Mouse (Mus musculus) adrenal gland, adult 18-20 months (tissue): Measurements from ENCODE around the gene Xpr1. TPM values are rescaled to one million over a fixed set of nuclear protein-coding genes. Genes with fewer than 3 reads are reported as not detected.

ENCODE experiments used
- DNase-seq, 2 experiments: peaks; one replicate each; pipeline ENCODE4 v3.0.0; 2021 to 2022; ENCODE audit warnings: low spot score in 2 of 2
- long read RNA-seq, 2 experiments: library from polyadenylated mRNA; stranded (forward); transcript quantifications; one replicate each; pipeline ENCODE4 v2.0.0; 2021
- total RNA-seq, 2 experiments: library from RNA; stranded (reverse); gene quantifications; 1 replicate in 1 of 2; 2 replicates in 1 of 2; pipeline ENCODE4 v1.2.3; 2021

Xpr1 gene
- total RNA-seq, result 10 to 100 TPM; 31.6 to 43.2 TPM
- long read RNA-seq, experiment 1, result 0 reads
- long read RNA-seq, experiment 2, partial matches to known transcripts, result 1 of 3 reads
- long read RNA-seq, experiment 2, other reads (novel, unspliced or antisense), result 1 of 3 reads

DNA sequence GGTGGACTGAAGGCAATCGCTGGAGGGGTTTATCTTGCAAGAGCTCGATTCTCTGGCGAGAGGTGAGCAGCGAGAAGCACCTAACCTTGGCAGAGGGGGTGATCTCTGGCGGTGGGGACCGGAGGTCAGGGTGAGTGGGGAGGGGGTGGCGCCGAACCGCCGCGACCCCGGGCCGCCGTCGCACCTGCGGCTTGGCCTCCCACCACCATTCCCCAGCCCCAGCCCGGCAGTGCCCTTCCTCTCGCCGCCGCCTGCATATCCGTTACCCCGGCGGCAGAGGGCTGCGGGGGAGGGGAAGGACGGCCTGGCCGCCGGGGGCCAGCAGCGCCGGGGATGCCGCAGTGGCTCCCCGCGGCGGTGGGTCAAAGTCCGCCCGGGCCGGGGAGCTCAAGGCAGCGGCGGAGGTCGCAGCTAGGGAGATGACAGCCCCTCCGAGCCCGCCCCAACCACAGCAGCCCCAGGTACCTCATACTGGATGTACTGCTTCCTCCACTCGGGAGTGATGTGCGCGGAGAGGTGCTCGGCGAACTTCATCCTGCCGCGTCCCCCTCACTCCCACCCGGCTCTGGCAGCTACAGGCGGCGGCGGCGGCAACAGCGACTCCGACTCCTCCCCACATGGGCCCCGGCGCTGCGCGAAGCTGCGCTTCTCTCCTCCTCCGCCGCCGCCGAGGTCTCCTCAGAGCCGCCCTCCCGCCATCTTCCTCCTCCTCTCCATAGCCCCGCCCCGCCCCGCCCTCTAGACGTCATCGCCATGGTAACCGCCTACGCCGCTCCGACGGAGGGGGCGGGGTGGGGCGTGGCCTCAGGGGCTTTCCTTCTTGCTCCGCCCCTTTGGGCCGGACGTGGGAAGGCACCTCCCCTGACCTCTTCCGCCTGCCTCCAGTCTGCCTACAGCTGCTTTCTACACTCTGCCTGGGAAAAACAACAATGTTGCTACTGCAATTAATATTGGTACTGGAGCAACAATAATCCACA, at the start of gene Xpr1:
Gene Xpr1, minus strand, starts transcription at position 715 of the 977 bp plus-strand sequence.
- DNase-seq, result peak; percentile 95 to 96

DNA sequence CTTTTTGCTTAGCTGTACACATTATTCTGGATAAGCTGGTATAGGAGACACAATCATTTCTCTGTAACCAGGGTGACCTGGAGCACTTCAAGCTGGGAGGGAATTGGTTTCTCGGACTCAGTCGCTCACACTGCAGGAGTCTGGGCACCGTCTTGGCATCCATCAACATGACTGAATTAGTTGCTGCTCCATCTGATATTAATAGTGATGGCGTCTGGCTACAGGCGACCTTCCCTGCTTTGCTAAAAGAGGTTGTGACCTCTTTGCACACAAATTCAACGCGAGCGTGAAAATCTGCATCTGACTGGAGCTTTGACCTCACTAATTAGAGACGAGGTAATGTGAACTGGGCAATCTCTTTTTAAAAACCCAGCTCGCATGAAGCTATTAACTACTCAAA, 46.2 kb upstream of the Xpr1 start:
- no peak for DNase-seq

DNA sequence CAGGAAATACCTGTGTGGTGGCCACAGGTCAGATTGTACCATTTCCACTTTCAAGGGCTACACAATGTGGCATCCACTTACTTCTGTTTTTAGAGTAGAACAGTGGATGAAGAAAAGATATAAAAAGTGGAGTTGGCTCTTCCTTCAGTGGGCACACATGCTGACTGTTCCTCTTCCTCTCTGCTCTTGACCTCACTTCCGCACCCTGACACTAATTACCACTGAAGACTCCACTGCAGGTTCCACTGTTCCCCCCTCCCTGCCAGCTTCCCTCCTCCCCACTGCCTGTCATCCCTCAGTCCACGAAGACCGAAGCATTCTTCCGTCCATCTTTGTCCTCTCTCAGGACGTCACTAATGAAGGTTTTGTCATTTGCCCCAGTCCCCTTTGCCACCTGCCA, 45.4 kb upstream of the Xpr1 start:
- DNase-seq, result no peak

DNA sequence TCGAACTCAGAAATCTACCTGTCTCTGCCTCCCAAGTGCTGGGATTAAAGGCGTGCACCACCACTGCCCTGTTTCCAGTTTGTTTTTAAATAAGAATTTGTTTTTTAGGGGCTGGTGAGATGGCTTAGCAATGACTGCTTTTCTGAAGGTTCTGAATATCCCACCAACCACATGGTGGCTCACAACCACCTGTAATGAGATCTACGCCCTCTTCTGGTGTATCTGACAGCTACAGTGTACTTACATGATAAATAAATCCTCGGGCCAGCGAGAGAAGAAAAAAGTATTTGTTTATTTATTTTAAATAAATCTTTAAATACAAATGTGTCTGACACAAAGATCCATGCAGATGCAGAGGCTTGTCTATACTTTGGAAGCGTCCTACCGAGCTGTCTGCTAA, 40.3 kb upstream of the Xpr1 start:
- no peak for DNase-seq

DNA sequence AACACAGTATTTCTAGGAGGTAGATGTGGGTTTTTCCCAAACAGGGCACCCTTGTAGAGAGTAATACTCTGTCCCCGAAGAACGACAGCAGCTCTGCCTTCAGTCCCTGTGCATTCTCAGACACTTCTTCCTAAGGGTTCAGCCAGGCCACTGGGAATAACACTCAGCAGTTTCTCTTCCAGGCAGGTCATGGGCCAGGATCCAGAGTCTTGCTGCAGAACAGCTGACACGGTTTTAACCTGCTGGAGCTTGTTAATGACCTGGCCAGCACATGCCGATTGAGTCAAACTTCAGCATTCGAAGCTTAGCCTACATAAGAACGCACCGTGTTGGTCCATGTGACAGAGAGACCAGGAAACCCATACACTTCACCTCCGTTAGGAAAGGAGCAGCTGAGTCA, 36.0 kb upstream of the Xpr1 start:
- no peak for DNase-seq

DNA sequence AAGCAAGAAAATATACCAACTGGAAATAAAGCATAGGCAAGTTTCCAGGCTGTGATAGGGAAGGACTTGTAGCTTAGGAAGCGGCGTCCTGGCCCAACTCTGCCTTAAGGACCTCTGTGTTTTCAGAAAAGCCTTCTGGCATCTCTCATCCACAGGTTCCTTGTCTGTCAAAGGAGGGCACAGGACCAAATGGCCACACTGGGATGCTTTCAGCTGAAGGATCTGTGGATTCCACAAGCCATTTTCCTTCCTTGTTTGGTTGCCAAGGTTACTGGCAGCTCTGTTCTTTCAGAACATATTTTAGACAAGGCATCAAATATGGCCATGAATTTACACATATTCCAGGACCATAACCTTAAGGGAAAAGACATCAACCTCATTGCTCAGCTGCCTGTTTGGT, 31.7 kb upstream of the Xpr1 start:
- no peak for DNase-seq

DNA sequence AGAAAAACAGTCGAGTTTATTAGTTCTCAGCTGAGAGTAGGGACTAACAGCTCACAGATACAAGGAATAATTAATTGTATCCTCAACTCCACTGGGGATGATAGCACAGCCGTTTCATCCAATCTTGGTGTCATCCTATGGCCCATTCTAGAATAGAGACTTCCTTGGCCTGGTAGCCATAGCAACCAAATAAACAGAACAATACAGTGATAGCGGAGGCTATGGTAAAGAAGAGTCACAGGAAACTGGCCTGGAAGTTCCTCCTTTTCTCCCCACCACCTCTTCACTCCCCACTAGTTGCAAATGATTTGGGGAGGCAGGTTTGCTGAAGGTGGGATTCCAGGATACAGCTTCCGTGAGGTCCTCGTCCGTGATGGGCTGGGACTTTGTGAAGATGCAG, 30.1 kb upstream of the Xpr1 start:
- DNase-seq, result no peak

DNA sequence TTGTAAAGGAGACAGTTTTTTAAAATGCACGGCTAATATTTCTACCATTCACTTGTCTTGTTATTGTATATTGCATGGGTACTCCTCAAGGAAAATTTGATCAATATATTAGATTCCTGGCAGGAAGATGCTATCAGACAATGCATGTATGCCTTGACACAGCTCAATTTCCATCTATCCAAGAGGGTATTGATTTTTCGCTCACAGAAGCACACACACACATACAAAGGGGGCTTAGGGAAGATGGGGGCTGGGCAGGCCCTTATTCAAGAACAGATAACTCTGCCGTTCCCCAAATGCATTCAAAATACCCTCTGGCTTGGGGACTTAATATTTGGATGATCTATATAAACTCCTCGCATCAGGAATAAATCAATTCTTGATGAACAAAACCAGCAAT, 25.9 kb upstream of the Xpr1 start:
- no peak for DNase-seq

DNA sequence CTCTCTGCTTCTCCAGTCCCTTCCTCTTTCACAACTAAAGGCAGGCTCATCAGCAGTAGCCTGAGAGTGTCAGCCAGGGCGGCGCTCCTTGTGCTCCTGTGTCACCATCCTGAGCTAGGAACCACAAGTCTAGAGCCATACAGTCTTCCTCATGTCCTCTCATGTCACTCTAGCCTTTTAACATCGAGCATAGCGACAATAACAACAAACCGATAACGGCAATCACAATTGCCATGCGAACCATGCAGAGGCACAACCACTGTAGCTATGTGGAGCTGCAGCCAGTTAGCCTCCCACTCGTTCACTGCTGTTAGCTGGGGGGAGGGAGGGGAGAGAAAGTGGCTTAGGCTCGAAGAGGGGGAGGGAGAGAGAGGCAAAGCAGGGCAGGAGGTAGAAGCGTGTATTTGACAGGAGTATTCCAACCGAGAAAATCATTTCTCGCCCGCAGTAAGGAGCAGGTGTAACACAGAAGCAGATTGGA, 25.3 kb upstream of the Xpr1 start:
- DNase-seq, result no peak

DNA sequence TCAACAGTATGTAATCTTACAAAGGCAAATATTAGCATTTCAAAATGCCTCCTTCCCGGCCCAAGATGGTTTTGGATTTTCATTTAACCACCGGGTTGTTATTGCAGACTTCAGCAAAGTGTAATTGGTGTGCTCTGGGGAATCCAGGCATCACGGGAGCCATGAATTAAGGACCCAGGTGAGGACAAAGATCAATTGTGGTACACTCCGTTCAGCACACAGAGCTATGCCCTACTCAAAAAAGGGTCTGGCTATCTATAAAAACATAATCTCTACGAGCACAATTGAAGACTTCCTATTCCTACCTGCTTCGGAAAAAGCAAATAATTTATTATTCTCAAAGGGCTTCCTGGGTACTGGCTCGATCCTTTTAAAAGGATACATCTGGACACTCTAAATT, 22.3 kb upstream of the Xpr1 start:
- no peak for DNase-seq

DNA sequence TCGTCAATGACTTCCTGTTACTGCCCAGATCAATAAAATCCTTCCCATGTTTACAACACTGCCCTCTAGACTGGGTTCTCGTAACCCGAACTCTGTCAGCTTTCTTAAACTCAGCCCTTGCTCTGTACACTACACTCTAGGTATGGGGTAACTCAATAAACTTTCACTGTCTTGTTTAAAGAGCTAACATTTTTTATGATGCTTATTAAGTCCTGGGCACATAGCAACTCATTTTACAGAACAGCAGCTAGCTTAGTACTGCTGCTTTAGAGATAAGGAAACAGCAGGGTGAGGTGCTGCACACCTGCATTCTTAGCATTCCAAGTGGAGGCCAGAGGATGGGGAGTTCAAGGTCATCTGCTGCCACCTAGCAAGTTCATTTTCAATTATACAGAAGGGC, 21.3 kb upstream of the Xpr1 start:
- DNase-seq, result no peak

DNA sequence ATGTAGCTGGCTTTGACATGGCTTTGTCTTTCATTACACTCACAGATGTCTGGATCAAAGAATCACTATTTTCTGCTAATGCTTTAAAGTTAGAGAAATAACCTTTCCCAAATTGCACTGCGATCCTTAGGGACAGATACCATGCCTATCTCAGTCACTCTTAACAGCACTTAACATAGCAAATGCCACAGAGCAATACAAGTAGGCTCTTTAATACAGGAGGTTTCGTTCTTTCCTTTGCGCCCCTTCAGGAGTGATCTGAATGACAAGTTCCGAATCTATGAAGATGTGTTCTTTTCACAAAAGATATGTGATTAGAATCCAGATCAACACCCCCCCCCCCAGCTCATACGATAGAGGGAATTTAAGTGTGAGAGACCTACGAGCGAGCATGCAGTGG, 12.1 kb upstream of the Xpr1 start:
- DNase-seq, result no peak

DNA sequence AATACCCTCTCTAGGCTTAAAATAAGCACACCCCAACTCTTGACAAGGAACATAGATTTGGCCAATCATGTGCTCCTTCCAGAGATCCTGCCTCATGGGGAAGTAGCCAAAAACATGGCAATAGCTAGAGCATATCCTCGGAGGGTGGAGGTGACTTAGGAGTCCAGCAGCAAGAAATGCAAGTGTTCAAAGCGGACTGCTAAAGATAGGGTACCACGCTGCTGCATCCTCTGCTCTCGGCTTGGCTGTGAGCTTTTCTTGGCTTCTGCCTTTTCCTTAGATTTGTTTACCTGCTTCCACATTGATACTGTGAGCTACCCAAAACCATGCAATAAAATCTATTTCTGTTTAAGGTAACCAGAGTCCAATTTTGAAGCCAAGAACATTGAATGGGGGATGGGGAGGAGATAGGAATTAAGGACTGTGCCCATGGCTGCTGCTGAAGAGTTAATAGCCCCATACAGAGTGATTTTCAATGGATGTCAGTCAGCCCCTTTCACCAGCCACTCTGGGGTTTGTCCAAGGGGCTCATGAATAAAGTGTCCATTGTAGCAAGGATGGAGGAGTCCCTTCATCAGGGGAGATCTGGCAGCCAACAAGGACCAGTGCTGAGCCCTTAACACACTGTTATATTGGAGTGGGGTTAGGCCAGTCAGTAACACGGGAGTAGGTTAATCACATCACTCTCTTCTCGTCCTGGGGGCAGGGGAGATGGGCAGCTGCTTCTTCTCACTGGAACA, 10.1 kb upstream of the Xpr1 start:
- no peak for DNase-seq

DNA sequence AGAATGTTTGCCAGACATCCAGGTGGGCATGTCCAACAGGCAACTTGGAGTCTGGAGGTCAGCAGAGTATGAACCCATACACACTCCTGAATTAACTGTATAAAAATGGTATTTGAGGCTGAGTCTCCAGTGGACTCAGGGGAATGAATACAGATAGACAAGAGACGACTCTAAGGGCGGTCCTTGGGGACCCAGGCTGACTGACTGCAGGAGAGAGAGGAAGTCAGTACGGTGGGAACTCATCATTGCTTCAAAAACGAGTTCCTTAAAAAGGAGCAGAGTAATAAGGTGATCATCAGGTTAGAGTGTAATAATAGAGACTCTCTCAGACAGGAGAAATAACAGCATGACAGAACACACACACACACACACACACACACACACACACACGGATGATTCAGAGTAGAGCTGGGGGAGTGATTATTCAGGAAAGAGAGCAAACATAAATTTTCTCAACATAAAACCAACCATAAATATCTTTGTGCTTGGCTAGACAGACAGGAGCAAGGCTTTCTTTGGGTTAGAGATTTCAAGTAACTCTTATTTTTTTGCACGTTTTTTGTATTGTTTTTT, 8.6 kb upstream of the Xpr1 start:
- no peak for DNase-seq

DNA sequence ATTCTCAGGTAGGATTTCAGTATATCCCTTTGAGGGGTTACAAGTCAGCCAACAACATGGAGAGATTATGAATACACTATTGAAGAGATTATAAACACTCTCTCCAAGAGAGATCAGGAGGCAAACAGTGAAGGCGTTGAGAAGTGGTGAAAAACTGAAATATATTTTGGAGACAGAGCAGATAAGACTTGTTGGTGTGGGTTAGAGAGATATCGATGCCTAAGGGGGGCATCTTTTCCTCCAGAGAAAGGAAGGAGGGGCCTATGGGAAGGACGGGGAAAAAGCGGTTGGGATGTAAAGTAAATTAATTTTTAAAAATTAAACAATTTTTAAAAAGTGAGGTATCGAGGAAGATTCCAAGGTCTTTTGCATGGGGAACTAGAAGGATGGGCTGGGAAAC, 8.1 kb upstream of the Xpr1 start:
- DNase-seq, result no peak

DNA sequence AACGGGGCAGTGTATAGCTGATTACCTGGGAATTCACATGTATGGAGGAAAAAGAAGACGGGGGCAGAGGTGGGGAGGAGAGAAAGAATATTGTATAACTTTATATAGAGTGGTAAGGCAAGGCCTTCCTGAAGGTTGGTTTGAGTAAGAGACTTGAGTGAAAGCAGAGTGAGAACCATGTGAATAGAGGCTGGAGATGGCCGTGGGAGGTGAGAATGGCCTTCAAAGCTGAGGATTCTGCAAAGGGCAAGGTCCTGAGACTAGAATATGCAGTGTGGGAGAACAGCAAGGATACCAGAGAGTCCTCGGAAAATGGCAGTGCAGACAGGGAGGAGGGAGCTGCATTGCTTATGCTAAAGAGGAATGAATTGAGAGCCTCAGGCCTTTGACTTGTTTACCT, 6.6 kb upstream of the Xpr1 start:
- DNase-seq, result no peak

DNA sequence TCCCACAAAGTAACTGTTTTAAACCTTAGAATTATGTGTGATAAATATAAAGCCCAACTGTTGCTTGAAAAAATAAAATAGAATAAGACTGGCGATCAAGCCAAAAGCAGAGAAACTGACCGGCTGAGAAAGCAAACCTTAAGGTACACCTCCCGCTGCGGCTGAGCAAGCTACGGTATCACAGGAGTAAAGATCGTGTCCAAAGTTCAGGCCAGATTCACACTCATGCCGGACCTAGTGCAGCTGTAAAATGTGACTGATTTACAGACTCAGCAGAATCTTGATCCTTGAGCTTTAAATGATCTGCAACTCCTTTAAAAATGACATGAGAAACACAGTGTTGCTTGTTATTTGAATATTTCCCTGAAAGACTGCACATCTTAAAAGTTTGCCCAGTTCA, 4.8 kb upstream of the Xpr1 start:
- no peak for DNase-seq

DNA sequence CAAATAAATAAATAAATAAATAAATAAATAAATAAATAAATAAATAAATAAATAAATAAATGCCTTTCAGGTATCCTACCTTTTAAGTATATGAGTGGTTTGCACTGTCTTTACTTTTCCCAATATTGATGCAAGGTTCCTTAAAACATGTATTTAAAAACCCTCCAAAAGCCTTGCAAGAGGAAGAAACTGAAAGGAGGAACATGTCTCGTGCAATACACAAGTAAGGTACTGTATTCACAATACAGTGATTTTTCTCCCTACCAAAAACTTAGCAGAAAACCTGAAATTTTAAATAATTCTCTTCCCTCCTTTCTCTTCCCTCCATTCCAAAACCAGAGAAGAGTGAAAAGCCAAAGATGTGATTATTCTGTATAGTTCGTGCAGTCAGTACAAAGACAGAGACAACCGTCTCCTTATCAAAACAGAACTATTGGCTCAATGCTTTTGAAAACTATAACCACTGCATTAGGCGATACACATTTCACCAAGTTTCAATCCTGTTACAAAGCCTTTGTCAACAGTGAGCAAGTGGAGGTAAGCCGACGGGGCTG, 991 bp downstream of the Xpr1 start:
- DNase-seq, result no peak

DNA sequence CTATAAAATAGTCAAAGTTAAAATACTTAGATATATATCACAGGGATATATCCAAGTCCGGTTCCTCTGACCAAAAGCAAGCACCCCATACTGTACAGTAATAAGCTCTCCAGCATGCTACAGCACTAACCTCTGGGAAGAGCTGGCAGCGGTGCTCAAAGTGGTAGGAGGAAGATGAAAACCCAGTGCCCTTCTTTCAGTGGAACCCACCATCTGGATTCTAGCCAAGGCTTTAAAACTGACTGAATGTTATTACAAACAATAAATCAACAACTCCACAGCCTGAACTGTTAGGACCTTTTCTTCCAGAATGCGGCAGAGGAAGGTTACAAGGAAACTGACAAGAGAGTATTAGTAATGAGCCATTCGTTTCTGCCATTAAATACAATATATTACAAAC, 1.8 kb downstream of the Xpr1 start:
- DNase-seq, result no peak

DNA sequence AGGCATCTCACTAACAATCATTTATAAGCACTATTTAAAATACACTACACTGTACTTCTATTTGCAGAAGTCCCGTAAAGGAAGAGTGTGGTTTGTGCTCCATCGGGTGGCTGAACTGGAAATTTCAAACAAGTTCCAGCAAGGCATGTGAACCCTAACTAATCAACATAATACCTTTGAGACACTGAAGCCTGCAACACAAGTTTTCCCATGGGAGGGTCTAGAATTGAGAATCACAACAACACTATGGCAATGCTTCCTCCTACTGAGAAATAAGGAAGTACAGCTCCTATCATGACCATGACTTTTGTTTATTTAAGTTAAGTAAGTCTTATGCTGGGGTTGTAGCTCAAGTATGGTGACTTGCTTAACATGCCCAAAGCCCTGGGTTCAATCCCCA, 4.5 kb downstream of the Xpr1 start:
- no peak for DNase-seq

DNA sequence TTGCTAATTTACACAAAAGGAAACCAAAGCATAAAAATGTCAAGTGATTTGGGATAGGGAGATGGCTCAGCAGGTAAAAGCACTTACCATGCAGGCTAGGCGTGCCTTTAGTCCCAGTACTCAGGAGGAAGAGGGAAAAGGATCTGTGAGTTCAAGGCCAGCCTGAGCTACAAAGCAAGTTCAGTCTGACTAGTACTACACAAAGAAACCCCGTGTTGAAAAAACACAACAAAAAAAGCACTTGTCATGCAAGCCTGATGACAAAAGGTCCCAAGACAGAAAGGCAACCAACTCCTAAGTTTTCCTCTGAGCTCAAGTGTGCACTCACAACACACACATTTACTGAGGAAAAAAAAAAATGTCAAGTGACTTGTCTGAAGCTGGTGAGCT, 8.6 kb downstream of the Xpr1 start:
- no peak for DNase-seq
